Mouse (Mus musculus) liver, embryonic 14.5 days (tissue): ENCODE measurements around the gene Ang. TPM values are rescaled to one million over a fixed set of nuclear protein-coding genes. Genes with fewer than 3 reads are reported as not detected.
A peak's percentile ranks its signal among the peaks of the same experiment; 100 is the strongest.

Experiments used
- ATAC-seq: fragments of 200-750 bp; cut with Nextera tagmentation; 2 replicates; pipeline ENCODE4 v1.8.0; 2017; ENCODE audit warnings: moderate number of reproducible peaks, mild to moderate bottlenecking, moderate library complexity; ENCODE audit not compliant: insufficient read depth
- DNase-seq, 3 experiments: peaks; one replicate each; pipeline ENCODE4 v3.0.0-alpha.2; 2012 to 2013; ENCODE audit warnings: low read depth in 3 of 3, low spot score in 3 of 3
- H3K27ac ChIP-seq: fragments of 300-500 bp; sonication (generic); 2 replicates; pipeline ENCODE4 v1.5.1; 2014; ENCODE audit warnings: moderate library complexity, mild to moderate bottlenecking, control low read depth, inconsistent platforms
- H3K27me3 ChIP-seq: fragments of 300-500 bp; sonication (generic); 2 replicates; pipeline ENCODE4 v1.6.1; 2014; ENCODE audit warnings: mild to moderate bottlenecking, low read length, moderate library complexity; ENCODE audit not compliant: control insufficient read depth, insufficient read depth
- H3K36me3 ChIP-seq: fragments of 300-500 bp; sonication (generic); replicated peaks from 2 replicates; pipeline ENCODE4 v1.6.1; 2014; ENCODE audit warnings: low read depth; ENCODE audit not compliant: control insufficient read depth, insufficient read depth
- H3K4me1 ChIP-seq, 2 experiments: fragments of 200-500 bp in 1 of 2; fragments of 300-500 bp in 1 of 2; sonication (generic) in 1 of 2; replicated peaks; 2 replicates each; pipeline ENCODE4 v1.6.1; 2012 to 2014; ENCODE audit warnings: antibody characterized with exemption in 1 of 2, inconsistent platforms in 1 of 2, low read length in 1 of 2; ENCODE audit not compliant: control insufficient read depth in 2 of 2, insufficient read depth in 2 of 2
- H3K4me2 ChIP-seq: fragments of 300-500 bp; sonication (generic); 2 replicates; pipeline ENCODE4 v1.6.1; 2014; ENCODE audit warnings: low read depth, mild to moderate bottlenecking, control low read depth, moderate library complexity
- H3K4me3 ChIP-seq, 2 experiments: fragments of 200-500 bp in 1 of 2; fragments of 300-500 bp in 1 of 2; sonication (generic) in 1 of 2; 2 replicates each; pipeline ENCODE4 v1.5.1; 2012 to 2014; ENCODE audit warnings: low read depth in 2 of 2, low read length in 2 of 2, mild to moderate bottlenecking in 2 of 2, control low read depth in 1 of 2, inconsistent platforms in 1 of 2, moderate library complexity in 1 of 2; ENCODE audit not compliant: insufficient read depth in 1 of 2
- H3K9ac ChIP-seq: fragments of 300-500 bp; sonication (generic); replicated peaks from 2 replicates; pipeline ENCODE4 v1.6.1; 2014; ENCODE audit warnings: mild to moderate bottlenecking, control low read depth, moderate library complexity
- H3K9me3 ChIP-seq: fragments of 300-500 bp; sonication (generic); 2 replicates; pipeline ENCODE4 v1.6.1; 2016; ENCODE audit warnings: low read length, mixed read lengths; ENCODE audit not compliant: control insufficient read depth
- CTCF ChIP-seq: IDR thresholded peaks from 2 replicates; pipeline ENCODE4 v1.5.1; 2016; ENCODE audit warnings: antibody characterized with exemption, low read depth, control low read depth
- EP300 ChIP-seq: IDR thresholded peaks from 2 replicates; pipeline ENCODE4 v1.6.1; 2016; ENCODE audit warnings: antibody characterized with exemption, low read depth
- WGBS: fragments of 180-500 bp; shearing (Covaris S2); extraction: QIAGEN DNeasy Blood & Tissue Kit; methylation state at CpG from one replicate; pipeline ENCODE4 v1.1.7; 2014; ENCODE audit not compliant: insufficient replicate concordance; 5-methylcytosine and 5-hydroxymethylcytosine counted together
- polyA plus RNA-seq, 2 experiments: library from polyadenylated mRNA; depleted of rRNA in 1 of 2; stranded (reverse) in 1 of 2; unstranded in 1 of 2; fragments of >200 nt; fragmentation: Nextera tagmentation in 1 of 2; extraction: Ambion mirVana in 1 of 2; gene quantifications; 2 replicates each; pipeline versions ENCODE4 v1.2.1 to v1.2.3; 2012 to 2014

The Ang gene
- polyA plus RNA-seq, 2 experiments: 3.4 to 5.4 TPM

GRCm38 (mm10) chr14:51053176-51053575 is 37.8 kb upstream of the Ang start:
- Histone ChIP-seq H3K4me3 (no peak overlapping the region), H3K9ac (no peak overlapping the region), H3K9me3 (no peaks in the 10 kb centered on the region), H3K4me2 (no peak overlapping the region), H3K36me3 (no peaks in the 10 kb centered on the region), H3K27ac (no peak overlapping the region), H3K4me1 (peaks cover 0 to 10% of the 10 kb centered on the region in 2 experiments; a peak in 3 of 4 replicates), H3K27me3 (no peaks in the 10 kb centered on the region)
- TF ChIP-seq EP300 (no peak), CTCF (no peak)
- no peak for ATAC-seq
- no peak for DNase-seq
- 60% methylated on average over 5 of the region's 5 CpGs for WGBS

- DNase-seq (no peak), ATAC-seq (no peak)
- H3K9me3 ChIP-seq: no peaks in the 10 kb centered on the region
- no peak overlapping the region for H3K27ac ChIP-seq
- WGBS: 48% methylated on average over 13 of the region's 13 CpGs
- H3K9ac ChIP-seq: no peak overlapping the region
- no peak overlapping the region for H3K4me3 ChIP-seq
- H3K4me1 ChIP-seq: peaks cover 0 to 10% of the 10 kb centered on the region in 2 experiments; a peak in 3 of 4 replicates
- TF ChIP-seq EP300 (no peak), CTCF (no peak)
- H3K36me3 ChIP-seq: no peaks in the 10 kb centered on the region
- no peaks in the 10 kb centered on the region for H3K27me3 ChIP-seq
- H3K4me2 ChIP-seq: no peak overlapping the region
These were observed 36.4 kb upstream of the Ang start for GRCm38 (mm10) chr14:51054243-51055237.

GRCm38 (mm10) chr14:51057401-51057831 is 33.5 kb upstream of the Ang start, which contains the start of gene Rnase12:
TSS of gene Rnase12 (minus strand) at chr14:51057661.
- no peaks in the 10 kb centered on the region for H3K36me3 ChIP-seq

GRCm38 (mm10) chr14:51060761-51061160 is 30.2 kb upstream of the Ang start:
- Histone ChIP-seq H3K4me1 (peaks cover 1 to 13% of the 10 kb centered on the region in 2 experiments; a peak in 3 of 4 replicates), H3K27ac (no peak overlapping the region), H3K9ac (no peak overlapping the region), H3K4me3 (no peak overlapping the region), H3K36me3 (no peaks in the 10 kb centered on the region), H3K4me2 (no peak overlapping the region), H3K27me3 (no peaks in the 10 kb centered on the region), H3K9me3 (no peaks in the 10 kb centered on the region)
- WGBS: 72% methylated on average over 5 of the region's 5 CpGs
- DNase-seq (no peak), ATAC-seq (no peak)
- TF ChIP-seq CTCF (no peak), EP300 (no peak)

More at GRCm38 (mm10) chr14:51057401-51057831, 33.5 kb upstream of the Ang start, which contains the start of gene Rnase12:
- no peak within 1 kb of the TSS for H3K4me3 ChIP-seq
- H3K27ac ChIP-seq: no peak within 1 kb of the TSS
- H3K4me1 ChIP-seq: peaks cover 0 to 15% of the 10 kb centered on the region in 2 experiments; a peak in 3 of 4 replicates
- H3K27me3 ChIP-seq: no peaks in the 10 kb centered on the region
- peak; percentile 58; the same call in 1 of the 2 replicates for ATAC-seq
- DNase-seq: no peak
- H3K4me2 ChIP-seq: peak within 1 kb of the TSS; percentile 37
- TF ChIP-seq CTCF (no peak), EP300 (no peak)
- H3K9me3 ChIP-seq: no peaks in the 10 kb centered on the region
- H3K9ac ChIP-seq: no peak within 1 kb of the TSS
- 6% methylated on average over 9 of the region's 9 CpGs for WGBS

- no peak for ATAC-seq
- no peaks in the 10 kb centered on the region for H3K36me3 ChIP-seq
- no peak for TF ChIP-seq CTCF
- TF ChIP-seq EP300: no peak
- no peak overlapping the region for H3K4me2 ChIP-seq
- H3K27me3 ChIP-seq: no peaks in the 10 kb centered on the region; the same call in 1 of the 2 replicates
- H3K27ac ChIP-seq: no peak overlapping the region
- peaks cover 2 to 4% of the 10 kb centered on the region in 2 experiments; a peak in 2 of 4 replicates for H3K4me1 ChIP-seq
- DNase-seq: no peak
- no peak overlapping the region for H3K9ac ChIP-seq
- WGBS: 75% methylated on average over 5 of the region's 5 CpGs
- H3K9me3 ChIP-seq: no peaks in the 10 kb centered on the region
- H3K4me3 ChIP-seq: no peak overlapping the region
These were observed 22.0 kb upstream of the Ang start for GRCm38 (mm10) chr14:51068956-51069355.
